Mouse (Mus musculus) gastrocnemius, postnatal 25 days (tissue): Measurements from ENCODE around the gene Ginm1. TPM values are rescaled to one million over a fixed set of nuclear protein-coding genes. Genes with fewer than 3 reads are reported as not detected.
"Not testable (repeated sequence)": the region's sequence is repeated elsewhere in the genome, so short reads cannot be mapped to it uniquely, and the experiment has no call there.

ENCODE experiments used
- DNase-seq: peaks from one replicate; pipeline ENCODE4 v3.0.0; 2022
- total RNA-seq, 2 experiments: library from RNA; stranded (reverse); gene quantifications; 1 replicate in 1 of 2; 2 replicates in 1 of 2; pipeline ENCODE4 v1.2.3; 2021

The Ginm1 gene
- total RNA-seq, 2 experiments from 2014 or later, result 87.1 to 92.7 TPM

DNA sequence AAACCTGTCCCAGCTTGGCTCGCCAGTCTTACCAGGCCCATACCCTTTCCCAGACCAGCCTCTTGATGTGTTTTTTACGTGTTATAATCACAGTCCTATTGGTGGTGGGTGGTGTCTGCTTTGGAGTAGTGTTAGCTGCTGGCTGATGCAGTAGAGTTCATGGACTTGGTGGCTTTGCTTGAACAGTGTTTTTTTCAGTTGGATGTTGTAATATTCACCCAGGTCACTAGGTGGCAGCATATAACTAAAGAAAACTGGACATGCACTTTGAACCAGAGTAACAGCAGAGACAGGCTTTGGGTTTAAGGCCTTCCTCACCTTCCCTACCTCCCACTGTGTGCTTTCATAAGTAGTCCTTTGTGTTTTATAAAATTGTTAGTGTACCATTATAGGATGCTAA lies 17.3 kb upstream of the Ginm1 start:
- DNase-seq, result no peak

DNA sequence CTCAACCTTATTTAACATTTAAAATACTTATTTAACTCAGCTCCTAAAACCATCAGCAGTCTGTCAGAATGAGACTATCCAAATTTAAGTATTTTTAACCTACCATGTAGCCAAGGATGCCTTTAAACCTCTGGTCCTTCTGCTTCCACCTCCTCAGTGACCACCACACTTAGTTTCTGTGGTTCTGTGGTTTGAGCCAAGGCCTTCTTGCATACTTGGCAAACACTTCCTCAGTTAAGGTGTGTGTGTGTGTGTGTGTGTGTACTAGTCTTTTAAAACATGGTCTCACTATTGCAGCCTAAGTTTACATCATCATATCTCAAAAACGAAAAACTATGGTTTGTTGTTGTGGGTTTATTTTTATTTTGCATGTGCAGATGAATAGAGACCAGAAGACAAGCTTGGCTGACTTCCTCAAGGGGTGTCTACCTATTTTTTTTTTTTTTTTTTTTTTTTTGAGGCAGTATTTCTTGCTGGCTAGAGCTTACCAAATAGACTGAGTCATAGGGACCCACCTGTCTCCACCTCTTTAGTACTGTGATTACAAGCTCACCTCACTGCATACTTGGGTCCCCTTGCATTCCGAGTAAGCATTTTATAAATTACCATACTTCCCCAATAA lies 10.0 kb upstream of the Ginm1 start:
- no peak for DNase-seq

DNA sequence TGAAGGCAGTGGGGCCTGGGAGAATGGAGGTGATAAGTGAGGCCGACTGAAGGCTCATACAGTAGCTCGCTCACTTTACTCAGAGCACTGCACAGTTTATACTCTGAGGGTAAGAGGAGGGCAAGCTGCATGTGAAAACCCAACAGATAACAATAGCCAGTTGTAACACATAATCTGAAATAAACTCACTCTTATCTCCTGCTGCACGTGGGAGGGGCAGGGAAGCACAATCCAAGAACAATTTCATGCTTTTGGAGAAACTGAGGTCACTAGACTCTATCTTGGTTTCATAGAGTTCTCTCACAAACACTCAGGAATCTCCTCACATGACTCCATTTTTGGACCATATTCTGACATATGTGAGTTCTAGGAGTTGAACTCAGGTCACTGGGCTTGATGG lies 8.6 kb upstream of the Ginm1 start:
- DNase-seq, result no peak

DNA sequence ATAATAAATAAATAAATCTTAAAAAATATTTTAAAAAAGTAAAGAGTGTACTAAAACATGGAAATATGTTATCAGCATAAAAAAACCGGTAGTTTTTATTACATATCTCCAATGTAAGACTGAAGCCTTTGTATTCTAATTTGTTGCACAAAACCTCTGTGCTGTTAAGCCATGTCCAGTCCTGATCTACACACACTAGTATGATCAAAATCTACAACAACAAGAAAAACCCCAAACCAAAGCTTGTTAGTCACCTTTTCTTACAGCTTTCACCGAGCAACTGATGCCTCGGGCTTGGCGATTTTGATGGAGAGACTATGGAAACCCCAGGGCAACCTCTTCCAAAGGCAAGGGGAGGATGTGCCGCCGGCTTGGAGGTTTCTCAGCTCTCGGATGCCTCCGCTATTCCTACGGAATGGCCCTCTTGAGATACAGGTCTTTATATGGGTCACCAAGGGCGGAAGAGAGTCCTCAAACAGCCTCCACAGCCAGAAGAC lies 322 bp downstream of the Ginm1 start:
- no peak for DNase-seq

DNA sequence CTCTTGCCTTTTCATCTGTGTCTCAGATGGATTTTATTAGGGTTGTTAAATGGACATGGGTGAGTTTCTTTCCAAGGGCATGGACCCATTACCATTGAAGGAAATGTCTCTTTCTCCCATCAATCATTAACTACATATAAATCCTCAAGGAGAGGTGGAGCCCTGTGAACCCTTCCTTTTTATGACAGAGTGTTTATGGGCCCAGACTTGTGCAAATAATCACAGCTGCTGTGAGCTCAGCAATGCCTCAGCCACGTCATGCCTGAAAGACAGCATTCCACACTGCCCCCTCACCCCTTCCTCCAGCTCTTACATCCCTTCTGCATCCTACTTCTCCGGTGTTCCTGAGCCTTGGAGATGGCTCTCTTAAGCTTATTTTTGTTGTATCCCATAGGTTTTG lies 5.3 kb downstream of the Ginm1 start:
- no peak for DNase-seq

DNA sequence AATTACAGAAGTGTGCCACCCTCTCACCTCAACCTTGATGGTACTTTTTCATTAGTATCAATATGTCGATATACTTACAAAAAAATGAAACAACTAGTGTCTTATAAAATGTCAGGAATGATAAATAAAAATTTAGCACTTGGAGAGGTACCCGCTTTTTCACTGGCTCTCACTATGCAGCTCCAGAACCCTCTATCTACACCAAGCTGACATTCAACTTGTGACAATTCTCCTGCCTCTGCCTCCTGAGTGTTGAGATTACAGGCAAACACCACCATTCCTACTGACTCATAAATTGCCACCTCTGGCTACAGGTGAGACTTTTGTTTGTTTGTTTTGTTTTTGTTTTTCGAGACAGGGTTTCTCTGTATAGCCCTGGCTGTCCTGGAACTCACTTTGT lies 11.4 kb downstream of the Ginm1 start:
- no peak for DNase-seq

DNA sequence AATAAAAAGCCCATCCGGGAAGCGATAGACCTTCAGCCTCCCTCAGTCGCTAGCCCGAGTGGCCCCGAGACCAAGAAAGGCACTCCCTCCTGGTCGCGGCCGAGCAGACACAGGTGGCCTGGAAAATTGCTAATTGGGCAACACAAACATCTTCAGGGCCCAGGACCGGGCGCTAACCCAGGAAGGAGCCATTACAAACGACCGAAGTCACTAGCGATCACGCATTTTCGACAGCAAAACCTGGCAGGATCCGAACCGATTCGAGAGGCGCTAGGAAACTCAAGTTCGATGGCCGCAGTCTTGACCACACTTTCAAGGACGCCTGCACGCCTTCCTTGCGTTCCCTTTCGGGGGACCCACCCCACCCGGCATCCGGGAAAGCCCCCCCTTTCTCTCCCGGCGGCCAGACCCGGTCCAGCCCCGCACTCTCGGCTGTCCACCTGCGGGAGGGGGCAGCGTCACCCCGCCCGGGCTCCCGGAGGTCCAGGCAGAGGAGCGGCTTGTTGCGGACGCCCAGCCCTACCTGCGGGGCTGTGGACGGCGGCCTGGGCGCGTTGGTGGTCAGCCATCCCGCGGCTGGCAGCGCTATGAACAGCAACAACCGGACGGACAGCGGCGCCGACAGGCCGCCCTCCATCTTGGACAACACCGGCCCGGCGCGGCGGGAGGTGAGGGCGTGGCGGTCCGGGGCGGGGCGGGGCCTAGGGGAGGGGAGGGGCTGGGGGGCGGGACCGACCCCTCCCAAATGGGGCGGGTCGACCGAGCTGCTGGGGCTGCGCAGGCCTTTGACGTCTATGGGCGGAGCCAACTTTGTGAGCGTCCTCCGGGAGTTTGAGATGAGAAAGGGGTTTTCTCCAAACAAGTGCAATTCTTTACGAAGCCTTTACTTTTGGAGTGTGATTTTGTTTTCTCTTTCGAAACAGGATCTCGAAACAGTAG lies 12.1 kb downstream of the Ginm1 start:
- DNase-seq, result peak; percentile 94

DNA sequence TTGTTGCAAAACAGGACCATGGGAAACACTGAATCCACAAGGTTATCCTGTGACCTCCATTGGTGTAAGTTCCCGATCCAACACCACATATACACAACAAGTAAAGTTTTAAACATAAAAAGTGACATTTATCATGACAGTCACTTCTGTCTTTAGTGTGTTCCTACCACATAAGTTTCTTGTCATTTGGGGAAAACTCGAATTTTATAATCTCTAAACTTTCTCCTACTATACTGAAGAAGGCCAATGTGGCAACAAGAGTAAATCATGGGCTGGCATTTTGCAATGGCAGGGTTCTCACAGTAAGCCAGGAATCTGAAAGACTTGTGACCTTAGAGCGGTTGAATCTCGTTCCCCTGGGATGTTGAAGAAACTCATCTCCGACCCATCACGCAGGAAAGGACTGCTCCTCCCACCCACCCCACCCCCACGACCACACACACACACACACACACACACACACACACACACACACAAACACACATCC lies 12.8 kb downstream of the Ginm1 start:
- no peak for DNase-seq

DNA sequence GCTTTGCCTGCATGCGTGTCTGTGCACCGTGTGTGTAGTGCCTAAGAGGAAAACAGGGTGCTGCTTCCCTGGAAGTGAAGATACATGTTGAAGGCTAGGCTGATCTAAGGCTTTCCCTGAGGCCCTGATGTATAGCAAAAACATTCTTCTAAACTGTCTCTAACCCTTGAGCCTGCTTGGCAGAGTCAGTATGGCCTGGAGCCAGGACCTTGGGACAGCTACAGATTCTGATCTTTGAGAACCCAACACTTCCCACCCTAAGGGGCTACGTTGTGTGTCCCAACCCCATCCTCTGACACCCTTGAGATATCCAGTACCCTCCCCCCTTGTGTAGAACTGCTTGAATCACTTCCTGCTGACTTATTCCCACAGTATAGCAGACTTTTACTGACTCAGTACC lies 14.3 kb downstream of the Ginm1 start:
- no peak for DNase-seq

DNA sequence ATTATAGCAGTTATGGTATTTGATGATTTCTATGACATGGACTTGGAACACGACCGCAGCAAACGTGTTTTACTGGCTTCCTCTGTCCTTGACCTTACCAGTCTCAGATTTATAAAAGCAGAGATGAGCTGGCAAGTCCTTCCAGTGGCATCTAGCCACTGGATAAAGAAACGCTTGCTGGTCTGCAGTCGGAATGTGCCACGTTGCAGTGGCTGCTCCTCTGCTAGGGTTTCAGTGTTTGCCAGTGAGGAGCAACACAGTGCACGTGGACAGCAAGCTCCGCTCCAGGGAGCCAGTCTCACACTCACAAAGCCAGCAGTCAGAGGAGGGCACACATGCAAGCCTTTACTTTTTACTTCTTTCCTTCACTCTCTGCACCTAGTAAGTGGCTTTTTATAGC lies 17.2 kb downstream of the Ginm1 start:
- peak; percentile 66 for DNase-seq

DNA sequence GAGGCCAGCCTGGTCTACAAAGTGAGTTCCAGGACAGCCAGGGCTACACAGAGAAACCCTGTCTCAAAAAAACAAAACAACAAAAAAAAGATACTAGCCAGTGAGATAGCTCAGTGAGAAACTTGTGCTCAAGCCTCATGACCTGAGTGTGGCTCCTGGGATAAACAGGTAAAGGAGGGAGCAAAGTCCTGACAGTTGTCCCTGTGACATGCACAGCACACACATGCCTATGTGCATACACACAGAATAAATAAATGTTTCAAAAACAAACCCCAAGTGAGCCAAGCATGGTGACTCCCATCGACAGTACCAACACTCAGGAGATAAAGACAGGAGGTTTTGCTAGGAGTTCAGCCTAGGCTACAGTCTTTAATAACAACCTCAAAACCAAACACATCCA lies 19.9 kb downstream of the Ginm1 start:
- no peak for DNase-seq

DNA sequence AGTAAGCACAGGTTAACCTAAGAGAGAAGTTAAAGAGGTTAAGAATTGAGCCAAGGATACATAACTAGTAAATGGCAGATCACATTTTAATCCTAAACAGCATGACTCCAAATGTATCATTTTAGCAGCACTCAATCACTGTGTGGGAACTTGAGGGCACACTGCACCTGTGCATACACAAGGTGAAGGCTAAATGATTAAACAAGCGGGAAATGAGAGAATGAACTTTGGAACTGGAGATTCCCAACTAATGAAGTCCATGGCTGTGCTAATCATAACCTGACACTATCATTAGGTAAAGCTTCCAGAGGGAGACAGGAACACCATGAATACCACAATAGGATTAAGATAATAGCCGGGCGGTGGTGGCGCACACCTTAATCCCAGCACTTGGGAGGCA lies 20.3 kb downstream of the Ginm1 start:
- DNase-seq, result no peak

DNA sequence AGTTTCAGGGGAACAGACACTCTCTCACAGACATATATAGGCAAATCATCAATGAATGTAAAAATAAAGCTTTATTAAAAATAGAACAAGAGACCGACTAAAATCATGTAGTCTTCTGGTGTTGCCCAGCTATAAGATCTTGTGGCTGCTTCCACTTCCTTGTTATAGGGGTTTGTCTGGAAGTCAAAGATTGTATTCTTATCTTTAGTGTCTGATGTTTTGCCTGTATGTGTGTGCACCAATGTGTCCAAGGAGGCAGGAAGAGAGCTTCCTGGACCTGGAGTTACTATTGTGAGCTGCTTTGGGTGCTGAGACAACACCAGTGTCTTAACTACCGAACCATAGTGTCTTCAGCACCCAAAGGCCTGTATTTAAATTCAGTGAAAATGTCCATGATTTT lies 35.1 kb downstream of the Ginm1 start:
- DNase-seq, result no peak

DNA sequence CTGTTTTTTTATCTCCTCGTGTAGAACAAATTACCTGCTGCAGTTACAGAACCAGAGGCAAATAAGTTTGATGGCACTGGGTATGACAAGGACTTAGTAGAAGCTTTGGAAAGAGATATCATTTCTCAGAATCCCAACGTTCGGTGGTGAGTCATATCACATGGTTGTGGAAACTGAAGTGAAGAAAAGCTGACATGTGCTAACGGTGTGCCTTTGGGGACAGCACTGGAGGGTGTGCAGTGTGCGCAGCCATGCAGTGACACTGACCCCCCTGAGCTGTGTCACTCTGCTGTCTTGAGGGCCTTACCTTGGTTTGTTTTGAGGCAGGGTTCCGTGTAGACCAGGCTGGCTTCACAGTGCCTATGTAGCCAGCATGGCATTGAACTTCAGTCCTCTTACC lies 43.9 kb downstream of the Ginm1 start:
- no peak for DNase-seq

DNA sequence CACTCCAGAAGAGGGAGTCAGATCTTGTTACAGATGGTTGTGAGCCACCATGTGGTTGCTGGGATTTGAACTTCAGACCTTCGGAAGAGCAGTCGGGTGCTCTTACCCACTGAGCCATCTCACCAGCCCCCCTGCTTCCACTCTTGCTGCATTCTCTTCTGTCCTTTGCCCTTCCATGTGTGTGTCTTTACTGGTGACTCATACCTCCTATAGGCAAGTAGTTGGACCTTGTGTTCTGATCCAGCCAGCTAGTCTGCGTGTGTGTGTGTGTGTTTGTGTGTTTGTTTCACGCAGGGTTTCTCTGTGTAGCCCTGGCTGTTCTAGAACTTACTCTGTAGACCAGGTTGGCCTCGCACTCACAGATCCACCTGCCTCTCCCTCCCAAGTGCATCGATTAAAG lies 47.1 kb downstream of the Ginm1 start:
- not testable (repeated sequence) for DNase-seq

DNA sequence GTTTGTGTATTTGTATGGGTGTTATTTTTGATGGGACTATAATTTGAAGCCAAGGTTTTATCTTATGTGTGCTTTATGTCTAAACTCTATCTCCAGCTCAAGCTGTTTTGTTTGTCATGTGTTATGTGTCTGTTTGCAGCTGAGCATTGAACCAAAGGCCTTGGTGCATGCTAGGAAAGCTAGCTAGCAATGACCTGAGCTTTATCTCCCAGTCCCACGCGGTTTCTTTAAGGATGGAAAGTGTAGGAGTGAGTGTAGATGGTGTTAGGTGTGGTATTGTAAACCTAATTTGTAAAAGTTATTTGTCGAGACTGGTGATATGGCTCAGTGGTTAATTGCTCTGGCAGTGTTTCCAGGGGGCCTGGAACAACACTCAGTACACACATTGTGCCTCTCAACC lies 54.7 kb downstream of the Ginm1 start:
- no peak for DNase-seq

DNA sequence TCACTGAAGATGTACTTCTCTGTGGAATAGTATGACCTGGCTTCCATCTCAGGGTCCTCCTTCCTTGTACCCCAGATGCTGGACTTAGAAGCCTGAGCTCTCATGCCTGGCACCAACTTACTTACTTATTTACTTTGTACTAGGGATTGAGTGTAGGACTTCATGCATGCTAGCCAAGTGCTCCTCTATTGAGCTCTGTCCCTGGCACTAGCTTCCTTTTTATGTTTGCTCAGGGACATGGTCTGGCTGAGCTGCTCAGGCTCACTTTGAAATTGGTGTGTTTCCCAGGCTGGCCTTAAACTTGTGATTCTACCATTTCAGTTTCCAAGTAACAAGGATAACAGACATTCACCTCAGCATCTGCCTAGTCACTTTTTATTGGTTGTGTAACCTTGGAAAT lies 55.5 kb downstream of the Ginm1 start:
- peak; percentile 39 for DNase-seq

DNA sequence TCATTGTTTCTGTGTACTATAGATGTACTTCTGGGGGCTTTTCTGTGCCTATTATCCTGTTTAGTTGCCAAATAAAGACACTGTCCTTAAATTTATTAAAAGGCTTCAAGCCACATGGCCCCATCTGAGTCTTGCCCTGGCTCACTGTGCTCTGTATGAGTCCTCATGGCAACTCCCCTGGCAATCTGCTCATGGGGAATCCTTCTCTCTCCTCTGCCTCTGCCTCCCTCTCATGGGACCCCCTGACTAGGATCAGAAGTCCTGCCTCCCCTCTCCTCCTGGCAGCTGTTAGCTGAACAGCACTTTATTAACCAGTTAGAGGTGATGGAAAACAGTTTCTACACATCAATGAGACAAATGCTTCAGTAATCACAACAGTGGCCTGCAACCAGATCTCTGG lies 61.0 kb downstream of the Ginm1 start:
- DNase-seq, result no peak

DNA sequence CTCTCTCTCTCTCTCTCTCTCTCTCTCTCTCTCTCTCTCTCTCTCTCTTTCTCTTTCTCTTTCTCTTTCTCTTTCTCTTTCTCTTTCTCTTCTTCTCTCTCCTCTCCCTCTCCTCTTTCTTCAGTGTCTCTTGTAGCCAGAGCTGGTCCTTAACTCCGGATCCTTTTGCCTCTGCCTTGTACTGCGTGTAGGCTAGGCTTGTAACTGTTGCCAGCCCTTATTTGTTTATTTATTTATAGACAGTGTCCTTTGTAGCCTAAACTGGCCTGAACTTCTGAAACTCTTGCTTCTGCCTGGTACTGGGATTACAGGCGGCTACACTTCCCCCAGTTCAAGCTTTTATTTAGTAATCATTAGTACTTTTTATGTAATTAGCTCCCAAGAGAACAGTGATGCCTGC lies 65.6 kb downstream of the Ginm1 start:
- no peak for DNase-seq

DNA sequence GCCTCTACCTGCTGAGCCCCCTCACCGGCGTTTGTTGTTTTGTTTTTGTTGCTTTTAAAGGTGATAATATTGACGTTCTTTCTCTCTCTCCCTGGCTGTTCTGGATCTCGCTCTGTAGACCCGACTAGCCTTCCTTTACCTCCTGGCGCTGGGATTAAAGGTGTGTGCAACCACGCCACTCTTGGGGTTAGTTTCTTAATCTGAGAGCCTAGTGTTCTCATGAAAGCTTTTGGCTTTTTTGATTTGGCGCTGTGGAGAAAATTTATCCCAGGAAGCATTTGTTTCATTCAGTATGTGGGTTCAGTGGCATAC lies 66.2 kb downstream of the Ginm1 start:
- no peak for DNase-seq

DNA sequence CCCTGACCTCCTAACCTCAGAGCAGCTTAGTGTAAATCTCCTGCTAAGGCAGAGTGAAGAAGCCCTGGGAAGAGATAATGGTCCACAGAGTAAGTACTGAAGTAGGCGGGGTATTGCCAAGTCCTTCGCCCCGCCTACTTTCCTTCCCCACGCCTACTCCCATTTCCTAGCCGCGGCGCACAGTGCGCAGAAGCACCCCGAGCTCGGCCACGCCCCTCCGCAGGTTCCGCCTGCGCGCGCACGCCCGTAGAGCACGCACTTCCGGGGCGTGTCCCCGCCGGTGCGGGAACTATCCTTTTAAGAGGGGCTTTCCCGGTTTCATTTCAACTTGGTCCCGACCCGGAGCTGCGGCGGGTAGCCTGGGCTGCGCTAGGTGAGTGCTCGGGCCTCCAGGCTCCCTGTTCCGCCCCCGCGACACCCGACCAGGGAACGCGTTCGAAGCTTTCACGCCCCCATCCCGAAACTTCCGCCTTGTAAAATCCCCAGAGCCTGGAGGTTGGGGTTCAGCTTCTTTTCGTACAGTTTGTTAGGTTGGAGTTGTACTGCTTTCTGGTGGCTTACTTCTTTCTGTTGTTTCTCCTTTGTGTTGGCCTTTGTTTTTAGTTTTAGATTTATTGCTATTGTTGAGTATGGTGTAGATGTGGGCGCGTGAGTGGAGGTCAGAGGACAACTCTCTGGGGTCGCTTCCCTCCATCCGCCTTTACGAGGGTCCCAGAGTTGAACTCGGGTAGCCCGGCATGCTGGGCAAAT lies 66.7 kb downstream of the Ginm1 start, which contains the start of gene Katna1:
TSS of gene Katna1 (plus strand) at position 250 of the 750 bp plus-strand sequence.
- peak; percentile 89 for DNase-seq
